Mouse (Mus musculus): ENCODE results near the gene Flt1.

Gene Flt1

GRCm38 (mm10) chr5:147539815-147540214, 186.0 kb downstream of the Flt1 start:
- no peak for DNase-seq

GRCm38 (mm10) chr5:147539409-147539808, 186.4 kb downstream of the Flt1 start:
- DNase-seq: no peak

- no peak for DNase-seq
Observed at GRCm38 (mm10) chr5:147532031-147532430, 193.8 kb downstream of the Flt1 start.

GRCm38 (mm10) chr5:147527788-147528187, 198.0 kb downstream of the Flt1 start:
- no peak for DNase-seq

- DNase-seq: no peak
Observed at GRCm38 (mm10) chr5:147527006-147527405, 198.8 kb downstream of the Flt1 start.

All from retina, postnatal 1 day (tissue).